Mouse (Mus musculus): ENCODE measurements around the gene Dusp1. TPM values are rescaled to one million over a fixed set of nuclear protein-coding genes. Genes with fewer than 3 reads are reported as not detected.
A peak's percentile ranks its signal among the peaks of the same experiment; 100 is the strongest.

Gene Dusp1
- polyA plus RNA-seq, 1 experiment = 11.6 TPM

DNA sequence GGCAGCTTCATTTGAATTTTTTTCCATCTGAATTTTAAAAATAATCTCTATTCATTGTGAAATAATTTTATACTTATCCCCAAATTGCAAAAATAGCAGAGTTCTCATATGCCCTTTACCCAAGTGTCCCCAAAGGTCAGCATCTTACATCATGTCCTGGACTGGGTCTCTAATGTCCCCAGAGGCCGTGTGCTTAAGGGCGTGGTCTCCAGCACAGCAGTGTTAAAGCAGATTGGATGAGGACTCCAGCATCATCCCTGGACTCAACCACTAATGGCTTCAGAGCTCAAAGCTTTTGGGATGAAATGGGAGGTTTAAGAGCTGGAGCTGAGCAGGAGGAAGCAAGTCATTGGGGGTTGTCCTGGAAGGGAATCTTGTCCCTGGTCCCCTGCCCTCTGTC is 44.6 kb upstream of the Dusp1 start:
- no peak overlapping the region for H3K4me3 ChIP-seq
- no peaks in the 10 kb centered on the region for H3K36me3 ChIP-seq (ENCODE audit: control insufficient read depth, insufficient read depth)
- H3ac ChIP-seq (ENCODE audit: control insufficient read depth, insufficient read length) = no peak overlapping the region
- no peak overlapping the region for H3K4me2 ChIP-seq (ENCODE audit: low read depth)
- H3K79me2 ChIP-seq (ENCODE audit: control insufficient read depth, insufficient read depth) = peaks cover 20% of the 10 kb centered on the region
- no peaks in the 10 kb centered on the region for H3K27me3 ChIP-seq (ENCODE audit: control insufficient read depth, insufficient read depth, insufficient read length)
- TF ChIP-seq REST (IDR thresholded peaks at IDR 0.05; ENCODE audit: insufficient read depth, insufficient read length) = no peak

- H3K4me3 ChIP-seq = no peak overlapping the region
- H3K79me2 ChIP-seq (ENCODE audit: control insufficient read depth, insufficient read depth) = peaks cover 29% of the 10 kb centered on the region
- H3K27me3 ChIP-seq (ENCODE audit: control insufficient read depth, insufficient read depth, insufficient read length) = no peaks in the 10 kb centered on the region
- TF ChIP-seq TCF12 (IDR thresholded peaks at IDR 0.05; ENCODE audit: insufficient read depth, poor library complexity, severe bottlenecking) = peak; percentile 44
- TF ChIP-seq E2F4 (IDR thresholded peaks at IDR 0.05; ENCODE audit: insufficient read depth) = no peak
- TF ChIP-seq MAX (IDR thresholded peaks at IDR 0.05; ENCODE audit: low read depth) = no peak
- peak in 2 of 3 experiments; percentile 34 to 62 for TF ChIP-seq MYOD1 (IDR thresholded peaks at IDR 0.05; ENCODE audit: control insufficient read depth in 1 of 3, insufficient read length in 2 of 3, low read depth in 2 of 3)
- TF ChIP-seq SRF (IDR thresholded peaks at IDR 0.05; ENCODE audit: control insufficient read depth, insufficient read length, low read depth) = no peak
- TF ChIP-seq TCF3 (IDR thresholded peaks at IDR 0.05; ENCODE audit: insufficient read length, low read depth) = no peak
- peak; percentile 71 for TF ChIP-seq USF1 (IDR thresholded peaks at IDR 0.05; ENCODE audit: low read depth)
- TF ChIP-seq REST (IDR thresholded peaks at IDR 0.05; ENCODE audit: insufficient read depth, insufficient read length) = no peak
- no peak for TF ChIP-seq CEBPB (IDR thresholded peaks at IDR 0.05; ENCODE audit: insufficient read depth, poor library complexity, severe bottlenecking)
- no peak for TF ChIP-seq POLR2AphosphoS2 (IDR thresholded peaks at IDR 0.05; ENCODE audit: insufficient read length, low read depth)
- TF ChIP-seq MYOG (IDR thresholded peaks at IDR 0.05; ENCODE audit: control insufficient read depth in 1 of 3, insufficient read depth in 1 of 3, insufficient read length in 2 of 3, low read depth in 2 of 3) = peak in 2 of 3 experiments; percentile 1 to 25
- TF ChIP-seq POLR2A (IDR thresholded peaks at IDR 0.05; ENCODE audit: insufficient read length, low read depth) = no peak
- H3ac ChIP-seq (ENCODE audit: control insufficient read depth, insufficient read length) = no peak overlapping the region
- H3K4me2 ChIP-seq (ENCODE audit: low read depth) = peak overlapping the region; percentile 59
- H3K36me3 ChIP-seq (ENCODE audit: control insufficient read depth, insufficient read depth) = no peaks in the 10 kb centered on the region
Measured at GRCm38 (mm10) chr17:26605636-26606035, 43.7 kb upstream of the Dusp1 start.

- no peak for TF ChIP-seq MYOG (IDR thresholded peaks at IDR 0.05; ENCODE audit: control insufficient read depth in 1 of 3, insufficient read depth in 1 of 3, insufficient read length in 2 of 3, low read depth in 2 of 3)
- no peak for TF ChIP-seq POLR2A (IDR thresholded peaks at IDR 0.05; ENCODE audit: insufficient read length, low read depth)
- TF ChIP-seq E2F4 (IDR thresholded peaks at IDR 0.05; ENCODE audit: insufficient read depth) = no peak
- TF ChIP-seq CEBPB (IDR thresholded peaks at IDR 0.05; ENCODE audit: insufficient read depth, poor library complexity, severe bottlenecking) = no peak
- TF ChIP-seq POLR2AphosphoS2 (IDR thresholded peaks at IDR 0.05; ENCODE audit: insufficient read length, low read depth) = no peak
- TF ChIP-seq USF1 (IDR thresholded peaks at IDR 0.05; ENCODE audit: low read depth) = no peak
- no peak for TF ChIP-seq TCF3 (IDR thresholded peaks at IDR 0.05; ENCODE audit: insufficient read length, low read depth)
- H3K4me2 ChIP-seq (ENCODE audit: low read depth) = no peak overlapping the region
- H3ac ChIP-seq (ENCODE audit: control insufficient read depth, insufficient read length) = no peak overlapping the region
- no peaks in the 10 kb centered on the region for H3K36me3 ChIP-seq (ENCODE audit: control insufficient read depth, insufficient read depth)
- H3K79me2 ChIP-seq (ENCODE audit: control insufficient read depth, insufficient read depth) = peaks cover 32% of the 10 kb centered on the region
- H3K27me3 ChIP-seq (ENCODE audit: control insufficient read depth, insufficient read depth, insufficient read length) = no peaks in the 10 kb centered on the region
- no peak overlapping the region for H3K4me3 ChIP-seq
Measured at GRCm38 (mm10) chr17:26603311-26603710, 41.4 kb upstream of the Dusp1 start.

- TF ChIP-seq MAX (IDR thresholded peaks at IDR 0.05; ENCODE audit: low read depth) (no peak), POLR2A (IDR thresholded peaks at IDR 0.05; ENCODE audit: insufficient read length, low read depth) (no peak), SRF (IDR thresholded peaks at IDR 0.05; ENCODE audit: control insufficient read depth, insufficient read length, low read depth) (no peak), MYOG (IDR thresholded peaks at IDR 0.05; ENCODE audit: control insufficient read depth in 1 of 3, insufficient read depth in 1 of 3, insufficient read length in 2 of 3, low read depth in 2 of 3) (no peak), TCF12 (IDR thresholded peaks at IDR 0.05; ENCODE audit: insufficient read depth, poor library complexity, severe bottlenecking) (no peak), E2F4 (IDR thresholded peaks at IDR 0.05; ENCODE audit: insufficient read depth) (no peak), TCF3 (IDR thresholded peaks at IDR 0.05; ENCODE audit: insufficient read length, low read depth) (no peak), POLR2AphosphoS2 (IDR thresholded peaks at IDR 0.05; ENCODE audit: insufficient read length, low read depth) (no peak), REST (IDR thresholded peaks at IDR 0.05; ENCODE audit: insufficient read depth, insufficient read length) (no peak), MYOD1 (IDR thresholded peaks at IDR 0.05; ENCODE audit: control insufficient read depth in 1 of 3, insufficient read length in 2 of 3, low read depth in 2 of 3) (no peak), USF1 (IDR thresholded peaks at IDR 0.05; ENCODE audit: low read depth) (no peak), CEBPB (IDR thresholded peaks at IDR 0.05; ENCODE audit: insufficient read depth, poor library complexity, severe bottlenecking) (no peak)
- no peaks in the 10 kb centered on the region for H3K27me3 ChIP-seq (ENCODE audit: control insufficient read depth, insufficient read depth, insufficient read length)
- no peak overlapping the region for H3K4me3 ChIP-seq
- no peak overlapping the region for H3K4me2 ChIP-seq (ENCODE audit: low read depth)
- no peak overlapping the region for H3ac ChIP-seq (ENCODE audit: control insufficient read depth, insufficient read length)
- H3K79me2 ChIP-seq (ENCODE audit: control insufficient read depth, insufficient read depth) = peaks cover 38% of the 10 kb centered on the region
- no peaks in the 10 kb centered on the region for H3K36me3 ChIP-seq (ENCODE audit: control insufficient read depth, insufficient read depth)
Measured at GRCm38 (mm10) chr17:26602371-26602885, 40.5 kb upstream of the Dusp1 start.

DNA sequence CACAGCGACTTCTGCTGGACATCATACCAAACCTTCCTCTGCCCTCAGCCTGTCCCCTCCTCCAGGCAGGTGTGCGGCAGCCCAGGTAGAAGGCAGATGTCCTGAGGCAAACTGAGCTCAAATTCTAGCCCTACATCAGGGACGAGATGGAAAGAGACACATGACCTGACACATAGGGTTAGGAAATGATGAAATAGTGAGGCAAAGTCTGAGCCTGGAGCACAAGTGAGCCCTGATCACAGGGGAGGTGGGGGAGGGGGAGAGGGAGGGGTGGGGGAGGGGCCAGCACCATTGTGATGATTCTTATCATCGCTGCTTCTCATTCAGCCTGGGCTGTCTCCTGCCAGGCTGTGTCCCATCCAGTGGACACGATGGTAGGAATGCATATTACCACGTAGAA is 40.0 kb upstream of the Dusp1 start:
- TF ChIP-seq TCF3 (IDR thresholded peaks at IDR 0.05; ENCODE audit: insufficient read length, low read depth) (no peak), MYOD1 (IDR thresholded peaks at IDR 0.05; ENCODE audit: control insufficient read depth in 1 of 3, insufficient read length in 2 of 3, low read depth in 2 of 3) (no peak), MYOG (IDR thresholded peaks at IDR 0.05; ENCODE audit: control insufficient read depth in 1 of 3, insufficient read depth in 1 of 3, insufficient read length in 2 of 3, low read depth in 2 of 3) (no peak), POLR2A (IDR thresholded peaks at IDR 0.05; ENCODE audit: insufficient read length, low read depth) (peak; percentile 32), SRF (IDR thresholded peaks at IDR 0.05; ENCODE audit: control insufficient read depth, insufficient read length, low read depth) (no peak), USF1 (IDR thresholded peaks at IDR 0.05; ENCODE audit: low read depth) (no peak), CEBPB (IDR thresholded peaks at IDR 0.05; ENCODE audit: insufficient read depth, poor library complexity, severe bottlenecking) (peak; percentile 77), POLR2AphosphoS2 (IDR thresholded peaks at IDR 0.05; ENCODE audit: insufficient read length, low read depth) (peak; percentile 26), E2F4 (IDR thresholded peaks at IDR 0.05; ENCODE audit: insufficient read depth) (no peak)
- Histone ChIP-seq H3K4me2 (ENCODE audit: low read depth) (no peak overlapping the region), H3ac (ENCODE audit: control insufficient read depth, insufficient read length) (no peak overlapping the region), H3K79me2 (ENCODE audit: control insufficient read depth, insufficient read depth) (peaks cover 35% of the 10 kb centered on the region), H3K4me3 (no peak overlapping the region), H3K36me3 (ENCODE audit: control insufficient read depth, insufficient read depth) (no peaks in the 10 kb centered on the region), H3K27me3 (ENCODE audit: control insufficient read depth, insufficient read depth, insufficient read length) (no peaks in the 10 kb centered on the region)

Data from myocyte (in vitro differentiated cells).